Mouse (Mus musculus) adrenal gland, adult 8-10 months (tissue): ENCODE results near the gene Lsmem1. TPM values are rescaled to one million over a fixed set of nuclear protein-coding genes. Genes with fewer than 3 reads are reported as not detected.
A peak's percentile ranks its signal among the peaks of the same experiment; 100 is the strongest.
"Not testable (repeated sequence)": the region's sequence is repeated elsewhere in the genome, so short reads cannot be mapped to it uniquely, and the experiment has no call there.

Source experiments
- DNase-seq: peaks from one replicate; pipeline ENCODE4 v3.0.0; 2022
- total RNA-seq, 4 experiments: library from RNA; stranded (reverse); gene quantifications; 2 replicates each; pipeline ENCODE4 v1.2.4; 2022

Lsmem1 gene
- total RNA-seq, 4 experiments from 2014 or later: 0.14 to 0.56 (median 0.28) TPM; not detected in 1

DNA sequence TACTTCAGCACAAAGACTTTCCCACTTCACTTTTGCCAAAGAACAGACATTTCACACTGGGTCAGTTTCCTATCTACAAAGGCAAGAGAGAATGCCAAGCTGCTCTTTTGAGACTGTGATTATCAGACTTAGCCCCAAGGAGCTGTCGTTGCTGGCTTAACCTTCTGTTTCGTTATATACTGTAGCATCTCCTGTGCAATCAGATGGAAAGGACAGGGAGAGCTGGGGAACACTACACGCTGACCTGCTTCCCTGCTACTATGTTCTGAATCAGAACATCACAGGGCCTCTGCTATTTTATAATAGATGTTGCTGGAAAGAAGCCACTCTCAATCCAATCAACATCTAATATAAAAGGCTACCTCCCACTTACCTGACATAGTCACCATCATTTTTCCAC lies 9.8 kb upstream of the Lsmem1 start:
- no peak for DNase-seq

DNA sequence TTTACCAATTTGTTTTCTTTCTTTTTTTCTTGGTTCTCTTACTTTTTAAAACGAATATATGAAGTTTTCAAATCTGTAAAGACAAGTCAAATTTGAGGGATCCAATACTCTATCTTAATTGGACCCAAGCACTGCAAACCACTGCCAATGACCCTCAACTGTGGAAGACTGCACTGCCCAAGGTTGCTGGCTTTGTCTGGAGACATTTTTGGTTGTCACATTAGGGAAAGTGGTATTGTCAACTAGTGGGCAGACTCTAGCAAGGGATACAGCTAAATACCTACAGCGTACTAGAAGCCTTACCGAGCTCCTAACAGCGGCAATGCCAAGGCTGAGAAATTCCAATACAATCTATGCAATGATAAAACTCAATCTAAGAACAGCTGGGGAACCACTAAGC lies 8.6 kb upstream of the Lsmem1 start:
- DNase-seq: no peak

DNA sequence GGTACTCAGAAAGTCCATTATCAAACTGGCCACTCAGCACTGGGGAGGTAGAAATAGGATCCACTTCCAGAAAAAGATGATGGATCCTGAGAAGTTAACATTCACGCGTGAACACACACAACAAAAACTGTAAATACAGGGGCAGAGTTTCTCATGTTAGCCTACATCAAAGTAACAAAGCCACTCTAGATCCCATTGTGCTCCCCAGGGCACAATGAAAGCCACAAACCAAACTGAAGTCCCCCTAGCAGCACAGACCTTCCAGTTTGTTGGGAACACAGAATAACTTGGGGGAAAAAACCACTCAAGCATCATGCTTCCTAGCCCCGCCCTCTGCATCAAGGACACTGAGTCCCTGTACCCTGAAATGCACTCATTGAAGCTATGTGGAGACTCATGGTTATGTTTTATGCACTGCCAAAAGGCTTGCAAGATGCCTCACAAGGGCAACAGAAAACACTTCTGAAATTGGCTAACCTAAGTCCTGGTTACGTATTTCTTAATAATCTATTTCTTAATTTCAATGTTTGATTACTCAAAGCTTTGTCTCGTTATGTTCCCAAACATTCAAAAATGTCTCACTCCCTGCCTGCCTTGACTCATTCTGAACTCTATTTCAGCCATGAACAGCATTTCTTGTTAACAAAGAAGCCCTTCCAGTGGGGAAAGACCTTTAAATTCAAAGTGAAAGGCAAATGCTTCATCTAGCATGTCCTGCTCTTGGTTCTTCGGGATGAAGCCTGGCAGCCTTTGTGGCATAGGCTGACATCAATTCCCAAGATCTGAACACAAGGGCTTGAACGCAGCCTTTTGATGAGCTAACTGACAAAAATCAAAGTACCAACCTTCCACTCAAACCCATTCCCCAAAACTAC lies 3.1 kb upstream of the Lsmem1 start:
- DNase-seq: peak; percentile 67

DNA sequence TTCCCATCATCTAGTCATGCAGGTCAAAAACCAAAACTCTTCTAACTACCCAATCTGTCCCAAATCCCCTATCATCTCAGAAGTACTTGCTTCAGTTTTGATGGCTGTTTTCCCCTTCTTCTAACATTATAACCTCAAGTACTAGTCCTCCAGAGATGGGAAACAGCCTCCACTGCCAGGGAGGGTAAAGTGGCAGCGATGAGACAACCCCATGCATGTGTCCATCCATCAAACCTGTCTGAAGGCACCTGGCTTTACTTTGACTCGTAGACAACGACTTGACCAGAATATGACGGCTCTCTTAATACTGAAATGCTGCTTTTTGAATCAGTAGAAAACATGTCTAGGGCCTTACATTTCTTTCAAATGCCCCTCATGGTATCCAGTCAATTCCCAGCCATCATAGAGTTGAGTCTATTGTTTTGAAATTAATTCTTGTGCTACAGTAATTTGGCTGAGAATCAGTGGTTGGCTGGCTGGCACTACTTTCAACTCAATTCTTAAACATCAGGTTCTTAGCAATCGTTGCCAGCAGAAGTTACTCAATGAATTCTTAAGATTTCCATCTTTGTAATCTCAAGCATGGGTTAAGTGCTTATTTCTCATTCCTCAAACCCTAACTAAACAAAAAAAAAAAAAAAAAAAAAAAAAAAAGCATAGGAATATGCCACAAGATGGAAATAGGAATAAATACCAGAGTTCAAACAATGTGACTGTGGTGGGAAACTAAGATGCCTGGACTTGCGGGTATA lies 1.4 kb upstream of the Lsmem1 start:
- DNase-seq: no peak

DNA sequence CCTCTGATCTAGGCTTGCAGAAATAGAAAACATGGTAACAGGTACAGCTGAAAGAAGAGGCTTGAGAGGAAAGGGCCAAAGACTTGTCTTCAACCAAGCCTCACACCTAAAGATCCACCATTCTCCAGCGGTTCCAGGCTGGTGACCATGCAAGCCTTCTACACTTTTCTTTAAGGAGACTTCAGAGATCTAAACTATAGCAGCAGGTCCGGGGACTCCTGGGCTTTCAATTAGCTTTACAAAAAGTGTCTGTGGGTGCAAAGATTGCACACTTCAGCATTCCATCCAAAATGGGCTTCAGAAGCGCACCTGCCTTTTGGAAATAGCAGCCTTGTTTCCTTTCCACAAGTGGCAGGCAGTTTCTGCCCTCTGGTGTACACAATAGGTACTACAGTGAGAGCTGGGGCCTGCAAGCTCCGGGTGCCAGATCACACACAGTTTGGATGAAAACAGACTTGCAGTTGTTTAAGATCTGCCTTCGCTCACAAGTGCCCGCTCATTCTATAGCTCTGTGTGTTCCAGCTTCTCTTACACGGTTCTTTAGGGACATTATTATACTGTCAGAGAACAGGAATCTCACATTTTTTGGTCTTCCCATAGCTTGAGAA lies 609 bp upstream of the Lsmem1 start:
- peak; percentile 54 for DNase-seq

DNA sequence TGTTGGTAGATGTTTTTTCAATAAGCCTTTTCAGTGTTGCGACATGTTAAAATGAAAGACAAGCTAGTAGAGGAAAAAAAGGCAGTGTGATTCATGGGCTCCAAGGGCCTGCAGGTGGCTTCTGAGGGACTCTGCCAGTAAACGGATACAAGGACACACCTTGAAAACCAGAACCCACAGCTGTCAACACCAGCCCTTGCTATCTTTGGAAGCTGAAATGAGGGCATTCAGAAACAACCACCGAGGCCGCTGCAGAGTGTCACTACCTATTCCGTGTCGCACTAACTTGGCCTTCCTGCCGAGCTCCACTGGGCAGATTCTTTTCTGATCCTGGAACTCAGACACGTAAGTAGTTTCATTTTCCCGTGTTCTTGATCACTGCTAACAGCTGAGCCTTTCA lies 863 bp downstream of the Lsmem1 start:
- no peak for DNase-seq

DNA sequence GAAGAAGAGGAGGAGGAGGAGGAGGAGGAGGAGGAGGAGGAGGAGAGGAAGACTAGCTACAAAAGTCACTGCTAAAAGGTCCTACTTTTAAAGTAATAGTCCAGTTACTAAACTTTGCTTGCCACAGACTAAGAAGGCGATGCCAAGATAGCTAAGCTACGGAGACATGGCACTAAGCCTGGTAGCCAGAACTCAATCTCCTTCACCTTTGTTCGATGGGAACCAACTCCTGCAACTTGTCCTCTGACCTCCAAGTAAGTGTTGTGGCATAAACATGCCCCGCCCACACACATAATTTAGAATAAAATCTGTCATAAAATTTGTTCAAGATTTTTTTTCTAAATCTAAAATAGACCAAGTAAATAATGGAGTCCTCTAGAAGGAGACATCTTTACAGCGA lies 1.3 kb downstream of the Lsmem1 start:
- no peak for DNase-seq

DNA sequence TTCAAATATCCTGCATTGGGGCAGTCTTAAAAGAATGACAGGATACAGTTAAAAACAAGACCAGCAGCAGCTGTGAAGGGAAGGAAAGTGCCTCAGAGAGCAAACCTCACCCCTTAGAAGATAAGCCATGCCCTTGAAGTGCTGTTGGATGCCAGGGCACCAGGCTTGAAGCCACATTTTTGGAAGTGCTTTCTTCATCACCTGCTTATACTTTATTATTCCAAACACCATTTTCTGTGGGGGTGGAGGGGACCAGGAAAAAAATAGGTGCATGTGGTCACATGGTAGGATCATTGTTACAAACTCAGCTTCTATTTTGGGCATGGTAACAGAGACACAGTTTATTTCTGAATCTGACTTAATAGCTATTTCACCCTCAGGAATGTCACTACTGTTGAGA lies 1.8 kb downstream of the Lsmem1 start:
- DNase-seq: no peak

DNA sequence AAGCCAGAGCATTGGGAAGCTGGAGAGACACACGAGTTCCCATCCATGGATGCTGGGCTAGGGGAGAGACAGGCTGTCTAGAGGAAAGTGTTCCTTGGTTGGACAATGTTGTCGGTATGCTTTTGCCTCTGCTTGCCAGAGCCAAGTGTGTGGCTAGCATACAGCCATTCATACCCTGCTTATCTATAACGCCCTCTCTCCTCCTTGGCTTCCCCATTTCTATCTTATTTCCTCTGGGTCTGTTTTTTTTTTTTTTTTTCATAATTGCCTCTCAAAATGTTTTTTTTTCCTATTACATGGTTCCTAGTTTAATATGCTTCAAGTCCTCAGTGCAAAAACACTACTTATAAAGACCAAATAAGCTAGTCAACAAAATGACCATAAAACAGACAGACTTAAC lies 13.8 kb downstream of the Lsmem1 start:
- DNase-seq: no peak

DNA sequence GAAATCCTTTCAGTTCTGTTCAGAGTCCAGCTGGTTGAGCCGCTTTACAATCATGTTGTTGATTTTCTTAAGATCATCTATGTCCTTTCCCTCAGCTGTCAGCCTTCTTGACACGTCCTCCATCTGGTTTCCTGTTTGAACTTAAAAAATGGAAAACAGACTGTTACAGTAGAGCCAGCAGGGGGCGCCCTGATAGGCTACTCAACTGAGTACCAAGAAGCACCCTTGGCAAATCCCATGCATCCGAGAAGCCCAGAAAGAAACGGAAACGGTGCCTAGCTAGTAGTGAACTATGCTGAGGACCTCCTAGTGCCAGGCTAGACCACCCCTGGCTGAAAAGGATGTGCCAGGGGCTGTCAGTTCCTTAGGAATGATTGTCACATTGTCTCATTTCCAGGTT lies 22.2 kb downstream of the Lsmem1 start:
- no peak for DNase-seq

DNA sequence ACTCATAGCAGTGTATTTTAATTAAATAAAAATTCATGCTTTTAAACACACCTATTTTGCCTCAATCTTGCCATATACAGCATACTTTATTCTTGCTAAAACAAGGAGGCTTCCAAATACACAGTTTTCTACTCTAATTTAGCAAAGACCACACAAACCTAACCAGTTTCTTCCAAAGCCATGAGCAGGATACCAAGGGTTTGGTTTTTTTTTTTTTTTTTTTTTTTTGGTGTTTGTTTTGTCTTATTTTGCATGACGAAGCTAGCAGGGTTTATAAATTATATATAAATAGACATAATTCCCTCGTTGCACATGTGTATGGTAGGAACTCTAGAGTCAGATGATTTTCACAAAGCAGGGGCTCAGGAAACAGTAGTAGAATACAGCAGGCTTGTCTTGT lies 23.1 kb downstream of the Lsmem1 start:
- no peak for DNase-seq

DNA sequence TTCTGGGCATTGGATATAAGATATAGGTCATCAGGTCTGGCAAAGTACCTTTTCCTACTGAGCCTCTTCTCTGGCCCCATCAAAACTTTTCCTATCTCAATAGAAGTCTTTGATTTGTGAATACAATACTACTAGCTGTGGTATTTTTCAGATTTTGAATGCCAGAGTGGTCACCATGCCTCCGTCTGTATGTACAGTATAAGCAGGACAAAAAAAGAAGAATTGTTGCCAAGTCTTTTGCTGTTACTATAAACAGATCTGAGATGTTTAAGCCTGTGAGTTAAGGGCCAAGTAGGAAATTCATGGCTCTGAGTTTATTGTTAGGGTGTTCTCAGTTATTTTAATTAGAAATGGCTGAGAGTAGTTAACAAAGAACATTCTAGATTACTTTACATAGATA lies 24.1 kb downstream of the Lsmem1 start:
- not testable (repeated sequence) for DNase-seq

DNA sequence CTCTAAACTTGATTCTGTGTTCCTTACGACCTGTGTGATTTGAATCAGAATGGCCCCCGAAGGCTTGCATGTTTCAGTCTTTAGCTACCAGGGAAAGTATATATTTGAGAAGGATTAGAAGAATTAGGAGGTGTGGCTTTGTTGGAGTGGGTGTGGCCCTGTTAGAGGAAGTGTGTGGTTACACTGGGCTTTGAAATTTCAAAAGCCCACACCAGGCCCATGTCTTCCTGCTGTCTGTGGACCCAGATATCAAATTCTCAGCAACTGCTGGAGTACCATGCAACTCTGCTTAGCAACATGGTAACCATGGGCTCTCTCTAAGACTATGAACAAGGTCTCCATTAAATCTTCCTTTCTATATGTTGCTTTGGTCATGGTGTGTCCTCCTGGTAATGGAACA lies 27.7 kb downstream of the Lsmem1 start:
- DNase-seq: no peak

DNA sequence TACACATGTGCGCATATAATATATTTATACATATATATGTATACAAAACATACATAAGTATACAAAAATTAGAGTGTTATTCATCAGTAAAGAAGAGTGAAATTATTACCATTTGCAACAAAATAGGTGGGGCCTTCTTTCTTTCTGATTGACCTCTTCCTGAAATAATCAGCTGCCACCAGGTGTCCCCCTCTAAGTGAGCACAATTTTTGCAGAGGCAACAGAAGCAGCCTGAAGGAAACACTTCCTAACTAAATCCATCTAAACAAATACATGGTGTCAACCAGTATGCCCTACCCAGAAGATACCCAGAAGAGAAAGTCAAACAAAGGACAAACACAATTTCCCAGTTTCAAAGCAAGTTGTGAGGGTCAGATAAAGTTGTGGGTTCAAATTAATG lies 29.6 kb downstream of the Lsmem1 start:
- DNase-seq: no peak

DNA sequence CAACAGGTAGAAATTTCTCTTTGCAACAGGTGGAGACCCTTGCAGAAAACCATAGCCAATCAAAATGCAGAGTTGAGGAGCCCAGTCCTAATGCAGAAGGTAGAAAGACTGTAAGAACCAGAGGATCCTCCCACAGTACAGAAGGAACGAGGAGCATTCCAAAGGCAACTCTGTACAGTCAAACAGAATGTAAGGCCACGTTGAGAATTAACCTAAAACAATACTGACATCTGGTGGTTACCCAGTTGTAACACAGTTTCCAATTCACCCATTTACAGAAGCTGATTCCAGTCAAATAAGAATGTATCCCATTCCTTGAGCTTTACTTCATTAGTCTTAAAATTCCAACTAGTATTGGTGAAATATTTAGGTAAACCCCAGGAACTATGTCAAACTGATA lies 34.7 kb downstream of the Lsmem1 start:
- DNase-seq: no peak

DNA sequence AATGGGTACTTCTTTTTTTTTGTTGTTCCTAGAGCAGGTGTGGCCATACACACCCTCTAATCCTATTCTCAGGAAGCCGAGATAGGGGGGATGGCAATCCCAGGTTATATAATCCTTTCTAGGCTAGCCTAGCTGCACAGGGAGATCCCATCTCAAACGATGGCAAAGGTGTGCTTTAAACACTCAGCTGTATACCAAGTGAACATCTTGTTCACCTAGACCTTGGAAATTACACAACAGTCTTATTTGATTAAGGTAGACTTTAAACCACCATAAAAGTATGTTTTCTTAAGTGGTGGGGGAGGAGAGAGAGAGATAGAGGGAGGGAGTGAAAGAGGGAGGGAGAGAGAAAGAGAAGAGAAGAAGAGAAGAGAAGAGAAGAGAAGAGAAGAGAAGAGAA lies 38.5 kb downstream of the Lsmem1 start:
- DNase-seq: no peak

DNA sequence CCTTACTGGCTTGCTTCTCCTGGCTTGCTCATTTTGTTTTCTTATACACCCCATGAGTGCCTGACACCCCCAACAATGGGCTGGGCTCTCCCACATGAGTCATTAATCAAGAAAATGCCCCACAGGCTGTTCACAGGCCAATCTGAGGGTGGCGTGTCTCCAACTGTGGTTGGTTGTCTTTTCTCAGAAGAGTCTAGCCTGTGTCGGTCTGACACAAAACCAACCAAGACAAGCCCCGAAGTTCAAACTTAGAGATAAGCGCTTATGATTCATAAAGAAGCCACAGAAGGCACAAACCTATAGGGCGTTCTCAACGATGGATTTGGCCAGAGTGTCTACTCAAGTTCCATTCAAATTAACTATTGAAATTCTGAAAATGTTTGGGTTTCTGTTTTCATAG lies 45.1 kb downstream of the Lsmem1 start:
- DNase-seq: no peak

DNA sequence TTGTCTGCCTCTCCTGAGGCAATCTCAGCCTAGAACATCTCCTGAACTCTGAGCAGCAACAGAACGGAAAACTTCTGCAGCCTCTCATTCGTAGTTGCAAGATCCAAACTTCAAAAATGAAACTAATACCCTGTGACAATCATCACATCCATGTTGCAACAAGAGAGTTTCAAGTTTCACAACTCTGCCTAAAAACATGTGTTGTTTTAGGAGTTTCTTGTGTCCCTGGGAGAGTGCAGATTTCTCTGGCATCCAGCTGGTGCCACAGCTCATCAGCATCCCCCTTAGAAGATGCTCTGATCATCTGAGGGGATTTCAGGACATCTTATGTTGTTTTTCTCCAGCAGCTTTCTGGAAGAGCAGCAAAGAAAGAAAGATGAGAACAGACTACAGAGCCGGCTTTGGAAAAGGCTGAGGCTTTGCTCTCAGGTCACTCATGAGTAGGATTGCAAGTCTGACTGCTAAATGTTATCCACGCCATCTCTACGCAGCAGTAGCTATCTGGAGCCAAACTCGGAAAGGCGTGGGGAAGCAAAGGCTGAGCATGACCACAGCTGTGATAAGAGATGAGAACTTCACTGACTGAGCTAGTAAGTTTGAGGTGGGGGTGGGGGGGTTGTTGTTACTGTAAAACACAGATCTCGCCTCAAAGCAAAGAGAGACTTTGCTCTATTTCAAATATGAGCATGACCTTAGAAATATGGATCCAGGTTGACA lies 46.8 kb downstream of the Lsmem1 start:
- no peak for DNase-seq

DNA sequence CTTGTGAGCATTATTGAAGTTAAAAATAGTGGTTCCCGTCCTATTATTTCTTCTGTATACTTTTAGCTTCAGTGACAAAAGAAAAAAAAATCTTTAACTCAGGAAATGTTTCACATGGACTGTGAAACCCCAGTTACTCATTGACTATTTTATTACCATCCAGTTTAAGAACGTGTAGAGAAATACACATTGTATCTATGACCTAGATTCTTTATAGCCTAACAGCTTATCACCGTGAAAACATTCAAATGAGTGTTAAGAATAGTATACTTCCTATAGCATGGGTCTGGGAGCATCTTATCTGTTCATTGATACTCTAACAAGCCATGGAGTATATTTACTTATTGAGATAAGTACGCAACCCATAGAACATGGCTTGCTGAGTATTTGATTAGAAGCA lies 52.0 kb downstream of the Lsmem1 start:
- no peak for DNase-seq

DNA sequence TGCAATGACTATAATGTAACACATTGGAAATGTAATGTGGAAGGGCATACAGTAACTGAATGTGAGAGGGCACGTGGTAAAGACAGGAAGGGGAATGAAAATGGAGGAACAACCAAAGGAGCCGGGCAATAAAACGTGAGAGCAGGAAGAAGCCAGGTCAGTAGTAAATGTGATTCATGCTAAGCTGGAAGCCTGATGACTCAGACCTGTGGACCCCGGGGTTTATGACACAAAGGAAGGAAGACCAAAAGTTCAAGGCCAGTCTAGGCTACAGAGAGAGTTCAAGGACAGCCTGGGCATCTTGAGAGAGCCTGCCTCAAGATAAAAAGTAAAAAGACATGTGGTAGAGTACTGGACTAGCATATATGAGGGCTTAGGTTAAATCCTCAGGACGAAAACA lies 52.8 kb downstream of the Lsmem1 start:
- no peak for DNase-seq

DNA sequence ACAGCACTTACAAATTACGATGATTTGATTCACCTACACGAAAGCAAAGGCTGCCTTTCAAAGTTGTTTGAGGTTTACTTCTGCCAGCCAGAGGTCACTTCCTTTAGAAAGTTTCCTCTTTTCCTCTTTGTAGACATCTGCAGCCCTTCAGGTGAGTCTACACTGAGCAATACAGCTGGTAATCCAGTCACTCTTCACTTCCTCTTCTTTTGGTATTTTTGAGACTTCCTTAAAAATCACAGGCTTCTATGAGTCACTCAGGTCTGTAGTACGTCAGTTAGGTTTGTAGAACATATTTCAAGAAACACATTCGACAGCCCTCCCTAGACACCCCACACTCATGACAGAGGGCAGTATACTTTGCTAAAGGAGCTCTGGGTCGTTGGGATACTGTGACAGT lies 58.6 kb downstream of the Lsmem1 start:
- no peak for DNase-seq

DNA sequence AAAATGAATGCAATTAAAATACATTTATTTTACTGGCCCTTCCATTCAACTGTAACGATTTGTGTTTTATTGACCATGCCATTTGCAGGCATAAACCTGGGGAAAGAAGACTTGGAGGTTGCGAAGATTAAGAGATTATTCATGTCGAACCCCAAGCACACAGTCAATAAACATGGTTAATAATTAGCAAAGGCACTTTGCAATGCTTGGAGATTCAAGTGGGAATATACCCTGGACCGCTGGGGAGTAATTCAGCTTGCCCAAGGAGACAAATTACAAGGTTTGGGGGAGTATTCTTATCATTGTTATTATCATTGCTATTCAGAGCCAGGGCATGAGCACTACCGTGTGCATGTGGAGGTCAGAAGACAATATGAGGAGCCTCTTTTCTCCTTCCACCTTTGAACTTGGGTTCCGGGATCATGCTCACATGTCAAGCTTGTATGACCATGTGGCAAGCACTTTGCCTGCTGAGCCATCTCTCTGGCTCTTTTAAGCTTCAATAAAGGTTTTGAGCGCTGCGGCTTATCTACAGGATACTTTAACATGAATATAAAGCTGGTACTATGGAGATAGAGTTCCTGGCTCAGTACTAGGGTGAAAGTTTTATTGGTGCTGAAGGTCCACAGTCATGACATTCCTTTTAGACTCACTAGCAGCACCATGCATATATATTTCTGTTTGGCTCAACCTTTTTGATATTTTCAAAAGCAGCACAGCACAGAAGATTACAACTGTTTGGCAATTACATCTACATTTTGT lies 59.6 kb downstream of the Lsmem1 start:
- DNase-seq: no peak
